Mouse (Mus musculus): ENCODE measurements at regions not wholly inside any gene's neighbourhood (a gene's known extent, or its start where the extent isn't known, plus 50 kb on each side); places are given as distances from the start of the nearest gene placed in this dataset.

- TF ChIP-seq REST (IDR thresholded peaks at IDR 0.05; ENCODE audit: insufficient read depth, insufficient read length) = no peak
- no peak for TF ChIP-seq USF1 (IDR thresholded peaks at IDR 0.05; ENCODE audit: low read depth)
- TF ChIP-seq POLR2A (IDR thresholded peaks at IDR 0.05; ENCODE audit: insufficient read length, low read depth) = peak; percentile 29
- peak in 2 of 3 experiments; percentile 85 for TF ChIP-seq MYOD1 (IDR thresholded peaks at IDR 0.05; ENCODE audit: control insufficient read depth in 1 of 3, insufficient read length in 2 of 3, low read depth in 2 of 3)
- no peak for TF ChIP-seq MAX (IDR thresholded peaks at IDR 0.05; ENCODE audit: low read depth)
Observed at GRCm38 (mm10) chr2:61246691-61247258, 283.8 kb upstream of the Rbms1 start.
